Mouse (Mus musculus) testis, postnatal 10 days (tissue): Measurements from ENCODE around the gene Gnat2.

ENCODE experiments used
- DNase-seq: peaks from one replicate; pipeline ENCODE4 v3.0.0; 2021; ENCODE audit warnings: low spot score

Gnat2 gene

GRCm38 (mm10) chr3:108117465-108117864, 24.9 kb downstream of the Gnat2 start:
- DNase-seq, result no peak

GRCm38 (mm10) chr3:108121101-108121500, 28.5 kb downstream of the Gnat2 start:
- no peak for DNase-seq

GRCm38 (mm10) chr3:108123242-108123641, 30.7 kb downstream of the Gnat2 start:
- DNase-seq, result no peak

DNA sequence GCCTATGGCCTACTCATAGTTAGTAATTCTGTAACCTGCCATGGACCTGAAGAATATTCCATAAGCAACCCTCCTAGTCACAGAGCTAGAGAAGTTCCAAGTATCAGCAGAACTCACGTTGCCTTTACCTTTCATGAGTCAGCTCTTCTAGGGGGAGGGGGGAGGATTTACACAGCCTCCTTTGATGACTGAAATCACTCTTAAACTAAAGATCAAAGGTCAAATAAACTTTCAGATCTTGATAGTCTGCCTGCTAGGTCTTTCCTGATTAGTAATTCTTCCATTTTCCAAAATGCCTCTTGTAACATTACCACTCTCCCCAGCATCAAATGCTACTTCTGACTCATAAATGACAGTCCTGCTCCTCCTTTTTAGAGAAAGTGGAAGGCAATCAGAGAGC, 31.5 kb downstream of the Gnat2 start:
- DNase-seq, result no peak

DNA sequence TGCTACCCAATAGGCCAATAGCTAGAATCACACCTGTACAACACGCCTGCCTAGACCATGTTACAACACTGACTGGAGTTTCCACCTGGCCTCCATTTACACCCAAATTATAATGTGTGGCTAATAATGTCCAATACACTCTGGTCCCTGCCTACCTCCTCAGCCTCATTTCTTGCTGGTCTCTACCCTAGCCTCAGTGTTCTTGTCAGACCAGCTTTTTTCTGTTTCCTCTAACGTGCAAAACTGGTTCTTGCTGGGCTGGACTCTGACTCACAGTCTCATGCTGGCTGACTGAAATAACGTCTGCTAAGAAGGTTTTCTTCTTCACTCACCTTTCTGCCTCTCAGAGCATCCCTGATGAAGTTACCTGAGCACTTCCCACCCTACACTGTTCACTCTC, 33.7 kb downstream of the Gnat2 start:
- no peak for DNase-seq

GRCm38 (mm10) chr3:108128520-108128919, 35.9 kb downstream of the Gnat2 start:
- DNase-seq, result no peak

GRCm38 (mm10) chr3:108129367-108129766, 36.8 kb downstream of the Gnat2 start:
- DNase-seq, result no peak

GRCm38 (mm10) chr3:108129804-108130203, 37.2 kb downstream of the Gnat2 start:
- no peak for DNase-seq

GRCm38 (mm10) chr3:108131216-108131615, 38.6 kb downstream of the Gnat2 start:
- DNase-seq, result no peak

- no peak for DNase-seq
Measured at GRCm38 (mm10) chr3:108131821-108132220, 39.2 kb downstream of the Gnat2 start.

DNA sequence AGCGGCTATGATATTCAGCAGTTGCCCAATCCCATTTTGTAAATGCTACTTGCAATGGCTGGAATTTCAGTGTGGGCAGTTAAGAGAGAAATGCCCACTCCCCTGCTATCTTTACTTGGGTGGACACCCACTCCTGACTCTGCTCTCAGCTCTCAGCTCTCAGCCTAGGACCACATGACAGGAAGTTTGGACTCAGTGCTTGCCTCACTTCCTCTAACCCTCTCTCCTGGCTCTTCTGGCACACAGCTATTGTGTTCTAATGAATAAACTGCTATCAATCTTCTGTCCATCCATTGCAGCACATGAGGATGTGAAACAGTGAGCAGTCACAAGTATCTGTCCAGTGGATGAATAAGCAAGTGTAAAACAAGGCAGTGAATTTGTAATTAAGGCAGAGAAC, 39.9 kb downstream of the Gnat2 start:
- DNase-seq, result no peak

GRCm38 (mm10) chr3:108134701-108135100, 42.1 kb downstream of the Gnat2 start:
- no peak for DNase-seq

- no peak for DNase-seq
Measured at GRCm38 (mm10) chr3:108139113-108139512, 46.5 kb downstream of the Gnat2 start.

DNA sequence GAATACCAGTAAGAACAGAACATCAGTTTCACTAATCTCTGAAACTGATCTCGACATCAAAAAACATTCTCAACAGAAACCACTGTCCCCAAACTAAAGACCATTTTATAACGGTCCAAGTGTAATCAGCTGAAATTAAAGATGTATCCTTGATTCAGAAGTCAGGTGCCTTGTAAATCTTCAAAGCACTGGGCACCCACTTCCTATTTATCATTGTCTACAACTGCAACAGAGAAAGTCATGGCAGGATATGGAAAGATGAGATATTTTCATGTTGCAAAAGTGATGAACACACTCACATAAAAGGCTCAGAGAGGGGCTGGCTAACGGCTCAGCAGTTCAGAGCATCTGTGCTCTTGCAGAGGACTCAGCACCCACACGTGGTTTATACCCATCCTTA, 48.2 kb downstream of the Gnat2 start:
- no peak for DNase-seq

DNA sequence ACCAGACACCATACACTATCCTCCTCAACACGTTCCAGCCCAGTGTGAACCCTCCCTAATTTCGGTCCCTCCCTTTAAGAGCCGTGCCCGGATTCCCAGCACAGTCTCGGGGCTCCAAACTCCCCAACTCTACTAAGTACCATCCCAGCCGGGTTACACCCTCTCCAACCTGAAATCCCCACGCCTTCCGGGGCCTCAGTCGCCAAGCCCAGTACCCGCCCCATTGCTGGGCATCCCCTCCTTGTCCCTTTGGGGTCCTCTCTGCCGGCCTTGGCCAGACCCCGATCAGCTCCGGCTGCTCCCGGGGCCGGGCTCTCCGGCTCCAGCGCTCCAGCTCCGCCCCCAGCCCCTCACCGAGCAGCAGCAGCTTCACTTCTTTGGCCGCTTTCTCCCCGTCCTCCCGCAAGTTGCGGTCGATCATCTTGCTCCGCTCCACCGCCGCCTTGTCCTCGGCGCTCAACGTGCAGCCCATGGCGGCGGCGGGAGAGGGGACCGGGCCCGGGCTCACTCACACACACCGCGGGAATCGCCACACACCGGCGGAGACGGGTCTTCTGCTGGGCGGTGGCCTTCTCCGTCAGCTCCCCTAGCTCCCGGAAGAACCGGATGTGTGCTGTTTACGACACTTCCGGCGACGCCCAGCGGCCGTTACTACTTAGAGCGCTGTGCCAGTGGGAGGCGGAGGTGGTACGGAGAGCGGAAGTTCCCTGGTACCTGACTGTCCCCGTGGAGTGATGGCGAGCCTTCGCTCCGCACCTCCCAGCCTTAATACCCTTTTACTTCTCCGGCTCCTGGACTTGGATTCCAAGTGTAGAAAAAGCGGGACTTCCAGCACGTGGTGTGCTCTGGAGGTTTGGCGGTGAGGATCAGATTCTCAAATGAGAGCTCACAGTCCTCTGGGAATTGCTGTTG, 53.2 kb downstream of the Gnat2 start, which contains the start of gene Gnai3:
TSS of gene Gnai3 (minus strand) at position 613 of the 912 bp plus-strand sequence.
- peak; percentile 90 for DNase-seq

DNA sequence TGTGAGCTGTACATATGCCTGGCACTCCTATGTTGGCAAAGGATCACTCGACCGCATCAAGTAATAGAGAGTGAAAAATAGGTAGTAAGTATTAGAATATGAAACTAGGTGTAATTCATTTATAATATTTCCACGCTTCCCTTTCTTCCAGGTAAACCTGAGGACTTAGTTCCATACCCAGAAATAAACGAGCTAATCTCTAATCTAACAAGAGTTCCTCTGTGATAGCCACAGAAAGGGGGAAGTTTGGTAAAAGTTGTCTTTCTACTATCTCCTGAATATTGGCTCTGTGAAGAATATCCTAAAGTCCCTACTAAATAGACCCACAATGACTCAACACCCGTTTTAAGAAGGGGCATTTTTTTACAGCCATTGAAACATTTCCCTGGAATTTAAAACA, 54.1 kb downstream of the Gnat2 start:
- no peak for DNase-seq

DNA sequence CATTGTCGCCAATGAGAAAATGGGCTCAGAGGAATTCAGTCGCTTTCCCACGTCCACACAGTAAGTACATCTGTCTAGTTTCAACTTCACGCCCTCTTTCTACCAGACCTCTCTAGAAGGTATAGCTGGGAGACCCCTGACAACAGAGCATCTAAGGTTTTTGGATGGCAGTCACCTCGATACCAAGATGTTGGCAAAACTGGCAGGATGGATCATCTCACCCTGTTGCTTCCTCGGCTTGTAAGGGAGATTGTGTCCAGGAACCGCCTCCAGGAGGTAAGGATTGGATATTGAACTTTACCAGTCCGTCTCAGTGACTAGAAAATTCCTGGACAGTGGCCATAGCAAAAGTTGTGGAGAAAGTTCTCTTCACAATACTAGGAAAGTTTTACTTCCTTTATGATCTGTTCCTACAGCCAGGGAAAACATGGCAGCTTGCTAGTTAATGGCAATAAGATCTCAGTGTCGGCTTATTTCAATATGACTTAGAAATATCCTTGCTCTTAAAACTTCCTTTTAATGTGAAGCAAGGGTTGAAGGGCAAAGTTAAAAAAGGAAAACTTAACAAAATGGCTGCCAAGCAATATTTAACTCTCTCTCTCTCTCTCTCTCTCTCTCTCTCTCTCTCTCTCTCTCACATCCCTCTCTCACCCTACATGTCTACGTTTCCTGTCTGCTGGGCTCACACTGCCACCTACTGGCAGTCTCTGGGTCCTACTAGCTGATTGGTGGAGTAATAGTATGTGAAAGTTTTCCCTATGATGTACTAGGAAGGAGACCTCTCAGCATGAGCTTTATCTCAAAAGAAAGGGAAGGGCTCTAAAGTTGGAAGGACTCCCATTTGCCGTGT, 55.0 kb downstream of the Gnat2 start:
- DNase-seq, result peak; percentile 93
